Mouse (Mus musculus) frontal cortex, postnatal 10 days (tissue): Measurements from ENCODE around the gene Hist1h3d.
"Not testable (repeated sequence)": the region's sequence is repeated elsewhere in the genome, so short reads cannot be mapped to it uniquely, and the experiment has no call there.

Experiments
- DNase-seq, 2 experiments: peaks; one replicate each; pipeline ENCODE4 v3.0.0; 2022; ENCODE audit warnings: low spot score in 2 of 2, mixed read lengths in 1 of 2

Gene Hist1h3d

GRCm38 (mm10) chr13:23564482-23564881 lies 11.1 kb upstream of the Hist1h3d start:
- no peak for DNase-seq

GRCm38 (mm10) chr13:23570261-23571021 lies 5.1 kb upstream of the Hist1h3d start:
- DNase-seq, result not testable (repeated sequence)

DNA sequence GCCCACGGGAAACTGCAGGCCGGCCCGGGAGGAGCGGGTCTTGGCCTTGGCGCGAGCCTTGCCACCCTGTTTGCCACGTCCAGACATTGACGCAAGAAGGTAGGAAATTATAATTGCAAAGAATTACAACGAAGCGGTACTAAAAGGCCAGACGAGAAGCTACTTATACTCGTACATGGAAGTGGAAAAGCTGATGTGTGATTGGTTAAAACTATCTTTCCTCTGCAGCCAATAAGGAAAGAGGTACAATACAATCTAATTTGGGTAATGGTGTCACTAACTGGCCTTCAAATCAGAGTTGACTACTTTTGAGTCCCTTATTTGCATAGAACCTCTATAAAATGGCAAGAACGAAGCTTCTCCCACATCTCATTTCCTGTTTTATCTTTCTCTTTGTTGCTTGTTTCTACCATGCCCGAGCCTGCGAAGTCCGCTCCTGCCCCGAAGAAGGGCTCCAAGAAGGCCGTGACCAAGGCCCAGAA lies 4.5 kb upstream of the Hist1h3d start, which contains the start of the genes Hist1h2ae and Hist1h2bg:
TSS of gene Hist1h2ae (minus strand) at position 199 of the 482 bp plus-strand sequence.
TSS of gene Hist1h2bg (plus strand) at position 375 of the 482 bp plus-strand sequence.
- DNase-seq, result peak; percentile 65 to 66

DNA sequence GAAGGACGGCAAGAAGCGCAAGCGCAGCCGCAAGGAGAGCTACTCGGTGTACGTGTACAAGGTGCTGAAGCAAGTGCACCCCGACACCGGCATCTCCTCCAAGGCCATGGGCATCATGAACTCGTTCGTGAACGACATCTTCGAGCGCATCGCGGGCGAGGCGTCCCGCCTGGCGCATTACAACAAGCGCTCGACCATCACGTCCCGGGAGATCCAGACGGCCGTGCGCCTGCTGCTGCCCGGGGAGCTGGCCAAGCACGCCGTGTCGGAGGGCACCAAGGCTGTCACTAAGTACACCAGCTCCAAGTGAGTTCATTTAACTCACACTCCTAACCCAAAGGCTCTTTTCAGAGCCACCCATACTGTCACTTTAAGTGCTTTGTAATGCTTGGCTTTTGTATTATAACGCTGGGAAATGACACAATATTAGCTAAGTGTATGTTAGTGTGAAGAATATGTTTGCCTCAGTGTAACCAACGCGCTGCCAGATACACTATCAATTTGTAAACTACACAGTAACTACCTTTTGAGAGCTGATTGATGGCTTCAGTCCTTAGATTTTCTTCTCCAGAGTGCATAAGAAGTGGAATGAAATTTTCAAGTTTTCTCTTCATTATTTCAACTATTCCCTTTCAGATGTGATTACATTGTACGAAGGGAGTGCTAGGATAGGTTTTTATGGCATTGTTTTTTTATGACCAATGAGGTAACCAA lies 3.9 kb upstream of the Hist1h3d start:
- not testable (repeated sequence) for DNase-seq

GRCm38 (mm10) chr13:23572218-23573033 lies 3.1 kb upstream of the Hist1h3d start:
- DNase-seq, result no peak

GRCm38 (mm10) chr13:23573034-23573897 lies 2.3 kb upstream of the Hist1h3d start:
- DNase-seq, result not testable (repeated sequence)

DNA sequence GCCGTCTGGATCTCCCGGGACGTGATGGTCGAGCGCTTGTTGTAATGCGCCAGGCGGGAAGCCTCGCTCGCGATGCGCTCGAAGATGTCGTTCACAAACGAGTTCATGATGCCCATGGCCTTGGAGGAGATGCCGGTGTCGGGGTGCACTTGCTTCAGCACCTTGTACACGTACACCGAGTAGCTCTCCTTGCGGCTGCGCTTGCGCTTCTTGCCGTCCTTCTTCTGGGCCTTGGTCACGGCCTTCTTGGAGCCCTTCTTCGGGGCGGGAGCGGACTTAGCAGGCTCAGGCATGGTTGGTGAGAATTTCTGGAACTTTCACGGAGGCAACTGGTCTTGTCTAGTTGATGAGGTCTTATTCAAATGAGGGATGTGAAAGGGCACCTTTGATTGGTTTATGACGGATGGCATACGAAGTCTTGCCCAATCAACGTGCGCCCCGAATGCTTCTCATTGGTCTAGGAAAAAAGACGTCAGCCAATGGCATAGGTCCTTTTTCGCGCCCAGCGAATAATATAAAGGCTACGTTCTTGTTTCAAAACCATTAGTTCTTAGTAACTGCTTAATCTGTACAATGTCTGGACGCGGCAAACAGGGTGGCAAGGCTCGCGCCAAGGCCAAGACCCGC lies 1.6 kb upstream of the Hist1h3d start, which contains the start of the genes Hist1h2bf and Hist1h2ad:
TSS of gene Hist1h2bf (minus strand) at position 299 of the 627 bp plus-strand sequence.
TSS of gene Hist1h2ad (plus strand) at position 484 of the 627 bp plus-strand sequence.
- peak; percentile 90 to 93 for DNase-seq

GRCm38 (mm10) chr13:23574546-23575170 lies 905 bp upstream of the Hist1h3d start:
- DNase-seq, result not testable (repeated sequence)

DNA sequence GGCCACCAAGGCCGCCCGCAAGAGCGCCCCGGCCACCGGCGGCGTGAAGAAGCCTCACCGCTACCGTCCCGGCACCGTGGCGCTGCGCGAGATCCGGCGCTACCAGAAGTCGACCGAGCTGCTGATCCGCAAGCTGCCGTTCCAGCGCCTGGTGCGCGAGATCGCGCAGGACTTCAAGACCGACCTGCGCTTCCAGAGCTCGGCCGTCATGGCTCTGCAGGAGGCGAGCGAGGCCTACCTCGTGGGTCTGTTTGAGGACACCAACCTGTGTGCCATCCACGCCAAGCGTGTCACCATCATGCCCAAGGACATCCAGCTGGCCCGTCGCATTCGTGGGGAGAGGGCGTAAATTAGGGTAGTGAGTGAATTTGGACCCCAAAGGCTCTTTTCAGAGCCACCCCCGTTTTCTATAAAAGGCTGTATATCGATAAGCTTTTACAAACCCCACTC lies 326 bp downstream of the Hist1h3d start:
- DNase-seq, result not testable (repeated sequence)

GRCm38 (mm10) chr13:23576351-23576881 lies 853 bp downstream of the Hist1h3d start:
- no peak for DNase-seq

- no peak for DNase-seq
Observed at GRCm38 (mm10) chr13:23576906-23577639, 1.5 kb downstream of the Hist1h3d start.

DNA sequence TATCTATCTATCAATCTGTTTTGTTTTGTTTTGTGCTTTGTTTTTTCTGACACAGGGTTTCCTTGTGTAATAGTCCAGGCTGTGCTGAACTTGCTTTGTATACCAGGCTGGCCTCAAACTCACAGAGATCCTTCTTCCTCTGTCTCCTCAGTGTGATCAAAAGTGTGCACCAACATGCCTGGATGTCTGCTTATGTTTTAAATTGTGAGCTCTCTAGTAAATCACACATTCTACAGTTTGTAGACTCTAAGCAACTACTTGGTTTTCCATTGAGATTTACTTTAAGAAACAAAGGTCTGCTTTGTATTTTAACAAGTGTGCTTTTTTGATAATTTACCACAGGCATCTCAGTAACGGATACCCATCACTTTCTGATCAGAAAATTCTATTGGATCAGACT lies 2.3 kb downstream of the Hist1h3d start:
- DNase-seq, result no peak

- DNase-seq, result peak; percentile 95 to 97
Observed at GRCm38 (mm10) chr13:23581408-23582218, 6.0 kb downstream of the Hist1h3d start, which contains the start of gene Hist1h4d. Gene Hist1h4d, plus strand, starts transcription at chr13:23581598.

DNA sequence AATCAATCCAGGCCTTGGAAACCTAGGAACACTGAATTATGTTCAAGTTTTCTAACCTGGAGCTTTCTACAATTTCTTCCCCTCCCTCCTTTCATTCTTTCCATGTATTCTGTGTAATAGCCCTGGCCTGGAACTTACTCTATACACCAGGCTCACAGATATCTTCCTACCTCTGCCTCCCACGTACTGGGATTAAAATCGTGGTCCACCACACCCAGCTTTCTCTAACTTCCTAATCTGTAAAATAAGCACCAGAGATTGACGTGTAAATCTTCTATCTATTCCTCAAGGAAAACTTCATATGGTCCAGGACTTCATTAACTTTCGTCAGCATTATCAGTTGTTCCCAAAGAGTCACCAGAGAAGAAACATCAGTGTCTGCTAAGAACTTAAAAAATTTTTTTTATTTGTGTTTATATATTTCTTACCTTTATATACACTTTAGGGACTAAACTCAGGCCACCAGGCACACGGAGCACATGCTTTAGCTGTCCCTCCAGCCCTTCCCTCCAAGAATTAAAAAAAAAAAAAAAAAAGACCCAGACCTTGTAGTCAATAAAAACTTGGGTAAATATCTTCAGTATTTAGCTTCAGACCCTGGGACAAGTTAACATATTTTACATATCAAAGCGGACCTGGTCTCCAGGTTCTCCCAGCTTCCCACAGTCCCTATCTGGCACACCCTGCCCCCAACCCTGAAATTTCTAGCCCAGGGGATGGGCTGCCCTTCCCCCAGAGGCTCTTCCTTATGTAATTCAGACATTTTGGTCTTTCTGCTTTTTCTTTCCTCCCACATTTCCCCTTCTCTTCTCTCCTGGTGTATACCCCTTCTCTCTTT lies 6.9 kb downstream of the Hist1h3d start:
- no peak for DNase-seq

DNA sequence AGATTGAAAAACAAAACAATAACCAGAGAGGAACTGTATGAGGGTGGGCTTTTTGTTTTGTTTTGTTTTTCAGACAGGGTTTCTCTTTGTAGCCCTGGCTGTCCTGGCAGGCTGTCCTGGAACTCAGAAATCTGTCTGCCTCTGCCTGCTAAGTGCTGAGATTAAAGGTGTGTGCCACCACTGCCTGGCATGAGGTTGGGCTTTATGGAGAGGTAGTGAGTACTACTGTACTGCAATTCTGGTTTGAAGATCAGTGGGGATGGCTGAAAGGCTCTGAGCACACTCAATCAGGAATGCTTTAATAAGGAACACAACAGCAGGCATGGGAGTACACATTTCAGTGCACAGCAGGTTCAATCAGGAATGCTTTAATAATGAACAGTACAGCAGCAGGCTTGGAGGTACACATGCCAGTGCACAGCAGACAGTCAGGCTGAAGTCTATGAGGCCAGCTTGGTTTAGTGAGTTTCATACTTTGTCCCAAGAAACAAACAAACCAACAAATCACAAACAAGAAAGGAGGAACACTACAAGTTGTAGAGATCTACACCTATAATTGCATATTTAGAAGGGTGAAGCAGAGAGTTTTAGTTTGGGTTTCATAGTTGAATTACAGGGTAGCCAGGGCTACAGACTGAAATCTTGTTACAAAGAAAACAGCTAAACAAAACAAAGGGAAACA lies 8.0 kb downstream of the Hist1h3d start:
- no peak for DNase-seq

GRCm38 (mm10) chr13:23584331-23584730 lies 8.8 kb downstream of the Hist1h3d start:
- DNase-seq, result no peak
